Mouse (Mus musculus) embryonic fibroblast, embryonic 13.5 days (primary cell): ENCODE measurements around the gene Scamp1.

Source experiments
- CTCF ChIP-seq: IDR thresholded peaks from 2 replicates; pipeline ENCODE4 v1.5.1; 2011; ENCODE audit warnings: mild to moderate bottlenecking, control low read depth, low read length, moderate library complexity, borderline replicate concordance; ENCODE audit not compliant: insufficient read depth
- POLR2A ChIP-seq: IDR thresholded peaks from 2 replicates; pipeline ENCODE4 v1.6.1; 2011; ENCODE audit warnings: low read depth, mild to moderate bottlenecking, control low read depth, low read length, moderate library complexity

- TF ChIP-seq CTCF (no peak), POLR2A (no peak)
Observed at GRCm38 (mm10) chr13:94155657-94156429, 129.8 kb downstream of the Scamp1 start.
